In the genomic region with DNA sequence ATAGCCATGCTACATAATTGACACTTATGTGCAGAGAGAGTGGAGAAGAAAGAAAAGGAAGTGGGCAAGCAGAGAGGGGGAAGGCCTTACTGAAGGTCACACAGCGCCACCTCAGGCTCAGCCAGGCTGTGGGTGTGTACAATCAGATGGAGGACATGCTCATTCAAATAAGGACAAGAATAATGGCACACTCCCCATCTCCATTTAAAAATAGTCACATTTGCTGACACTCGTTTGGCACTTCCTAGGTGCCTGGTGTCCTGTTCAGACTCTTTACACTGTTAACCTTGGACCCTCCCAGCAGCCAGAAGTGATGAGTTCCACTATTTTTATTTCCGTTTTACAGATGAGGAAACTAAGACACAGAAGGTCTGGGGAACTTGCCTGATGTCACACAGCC, we compare ENCODE assay signal across 8 mouse cellular contexts. TPM values are rescaled to one million over a fixed set of nuclear protein-coding genes. Genes with fewer than 3 reads are reported as not detected.
DNase-seq lines count a peak whose midpoint lies in the region; ATAC-seq lines count a peak whose summit lies in the region.

No protein-coding gene starts in this region.

- peak overlapping the region; percentile 82 for H3K4me3 ChIP-seq in limb, embryonic 10.5 days
- peak overlapping the region; percentile 85 for H3K4me3 ChIP-seq in midbrain, embryonic 10.5 days
- H3K4me3 ChIP-seq in stomach, embryonic 16.5 days (replicated peaks; ENCODE audit: low read length) = peak overlapping the region; percentile 90; the same call in 1 of the 2 replicates

- no peak for ATAC-seq in stomach, embryonic 16.5 days (ENCODE audit: insufficient read depth, low FRiP score)

- H3K9me3 ChIP-seq in limb, embryonic 10.5 days (replicated peaks) = no peaks in the 10 kb centered on the region
- H3K9me3 ChIP-seq in midbrain, embryonic 10.5 days (replicated peaks) = no peaks in the 10 kb centered on the region
- no peaks in the 10 kb centered on the region for H3K9me3 ChIP-seq in stomach, embryonic 16.5 days (replicated peaks; ENCODE audit: control insufficient read depth, low read length)

- H3K27me3 ChIP-seq in limb, embryonic 10.5 days (ENCODE audit: low read depth, poor library complexity, severe bottlenecking) = no peaks in the 10 kb centered on the region
- no peaks in the 10 kb centered on the region for H3K27me3 ChIP-seq in midbrain, embryonic 10.5 days (ENCODE audit: low read depth, poor library complexity, severe bottlenecking)
- no peaks in the 10 kb centered on the region for H3K27me3 ChIP-seq in stomach, embryonic 16.5 days (ENCODE audit: control insufficient read depth, insufficient read depth, low read length)

- H3K36me3 ChIP-seq in limb, embryonic 10.5 days = no peaks in the 10 kb centered on the region
- 0 out of 2 replicates have a peak, but pooled peaks cover 2% of the 10 kb centered on the region for H3K36me3 ChIP-seq in midbrain, embryonic 10.5 days
- no peaks in the 10 kb centered on the region for H3K36me3 ChIP-seq in stomach, embryonic 16.5 days (ENCODE audit: control insufficient read depth, insufficient read depth, low read length)

- peak overlapping the region; percentile 82 for H3K4me2 ChIP-seq in stomach, embryonic 16.5 days (ENCODE audit: low read depth, low read length)

- peak; percentile 47 for DNase-seq in cerebellum, adult 11-12 months
- no peak for DNase-seq in cerebellum, postnatal 25 days
- peak; percentile 58 for DNase-seq in brain, adult 2 months (ENCODE audit: low read depth, low spot score)
- DNase-seq in heart, adult 8-10 months (ENCODE audit: low spot score) = peak; percentile 66
- DNase-seq in limb, embryonic 10.5 days (ENCODE audit: low spot score) = peak; percentile 48
- DNase-seq in midbrain, embryonic 10.5 days (ENCODE audit: low spot score) = peak; percentile 37
- DNase-seq in frontal cortex, postnatal 14 days (ENCODE audit: low spot score in 2 of 2) = no peak

- H3K4me1 ChIP-seq in limb, embryonic 10.5 days = peaks cover 54% of the 10 kb centered on the region
- peaks cover 55% of the 10 kb centered on the region for H3K4me1 ChIP-seq in midbrain, embryonic 10.5 days
- peaks cover 36% of the 10 kb centered on the region for H3K4me1 ChIP-seq in stomach, embryonic 16.5 days (ENCODE audit: control insufficient read depth, insufficient read depth, low read length)

- H3K27ac ChIP-seq in limb, embryonic 10.5 days = peak overlapping the region; percentile 94
- H3K27ac ChIP-seq in midbrain, embryonic 10.5 days (replicated peaks) = peak overlapping the region; percentile 97
- H3K27ac ChIP-seq in stomach, embryonic 16.5 days (ENCODE audit: low read length) = peak overlapping the region; percentile 81

- WGBS in limb, embryonic 10.5 days = 58% methylated on average over 3 of the region's 3 CpGs
- 60% methylated on average over 3 of the region's 3 CpGs for WGBS in midbrain, embryonic 10.5 days
- 39% methylated on average over 3 of the region's 3 CpGs for WGBS in stomach, embryonic 16.5 days

- H3K9ac ChIP-seq in stomach, embryonic 16.5 days (ENCODE audit: low read length) = peak overlapping the region; percentile 69; the same call in 1 of the 2 replicates

RNA-seq across cellular contexts. Expression of a gene that starts 0.7 kb away (rescaled TPM):
- total RNA-seq in heart, adult 8-10 months (2022) = 100 to 1,000 TPM in 2 of 4 experiments, 10 to 100 TPM in 2; 91.8 to 114 (median 101) TPM
- 45.0 and 49.7 TPM in 2 replicates for polyA plus RNA-seq in limb, embryonic 10.5 days (2016; fragmentation: Nextera tagmentation; extraction: Ambion mirVana)
- 49.5 and 63.7 TPM in 2 replicates for polyA plus RNA-seq in midbrain, embryonic 10.5 days (2016; fragmentation: Nextera tagmentation; extraction: Ambion mirVana)
- 54.4 and 59.5 TPM in 2 replicates for polyA plus RNA-seq in stomach, embryonic 16.5 days (2015; fragmentation: Nextera tagmentation; extraction: Ambion mirVana)

Comparison
In these comparisons a context has a peak if more than half of its experiments do, and no peak if none do; other contexts are left out.
1. DNase-seq: peak in cerebellum, adult 11-12 months (single experiment), brain, adult 2 months (single experiment), heart, adult 8-10 months (single experiment), limb, embryonic 10.5 days (single experiment) and midbrain, embryonic 10.5 days (single experiment); none in cerebellum, postnatal 25 days (0 of 2) and frontal cortex, postnatal 14 days (0 of 2).
2. Peak in every context shown above with its lines, with median percentiles within 50 percentile points of each other: H3K27ac ChIP-seq and H3K4me3 ChIP-seq.